Mouse (Mus musculus) right cerebral cortex, postnatal 14 days (tissue): ENCODE measurements at regions not wholly inside any gene's neighbourhood (a gene's known extent, or its start where the extent isn't known, plus 50 kb on each side); places are given as distances from the start of the nearest gene placed in this dataset.

Experiments
- DNase-seq: peaks from one replicate; pipeline ENCODE4 v3.0.0; 2022

GRCm38 (mm10) chr8:84336376-84336775 is 51.9 kb upstream of the Cacna1a start:
- DNase-seq: no peak

- DNase-seq: peak; percentile 54
Measured at GRCm38 (mm10) chr8:84334333-84334732, 53.9 kb upstream of the Cacna1a start.

GRCm38 (mm10) chr8:84331562-84331961 is 56.7 kb upstream of the Cacna1a start:
- no peak for DNase-seq

- DNase-seq: no peak
Measured at GRCm38 (mm10) chr8:84329535-84329934, 58.7 kb upstream of the Cacna1a start.

- no peak for DNase-seq
Measured at GRCm38 (mm10) chr8:84322761-84323160, 52.6 kb upstream of the Ccdc130 start.

- no peak for DNase-seq
Measured at GRCm38 (mm10) chr8:84321841-84322240, 51.7 kb upstream of the Ccdc130 start.
